Mouse (Mus musculus) kidney, adult 2 months (tissue): Measurements from ENCODE around the gene Nrxn3.

Experiments used
- CTCF ChIP-seq: fragments of 200-500 bp; conservative IDR thresholded peaks from 2 replicates; pipeline ENCODE4 v1.5.1; 2011; ENCODE audit warnings: low read depth, mild to moderate bottlenecking, control low read depth, low read length, moderate library complexity, mixed read lengths; ENCODE audit not compliant: insufficient read depth, insufficient read length
- POLR2A ChIP-seq: fragments of 200-500 bp; IDR thresholded peaks from one replicate; pipeline ENCODE4 v1.6.1; 2011; ENCODE audit warnings: low read depth, low read length, control low read depth

GRCm38 (mm10) chr12:88850400-88851179 is 127.9 kb downstream of the Nrxn3 start:
- TF ChIP-seq CTCF (no peak), POLR2A (no peak)
